Mouse (Mus musculus): ENCODE measurements at regions not wholly inside any gene's neighbourhood (a gene's known extent, or its start where the extent isn't known, plus 50 kb on each side); places are given as distances from the start of the nearest gene placed in this dataset.

DNA sequence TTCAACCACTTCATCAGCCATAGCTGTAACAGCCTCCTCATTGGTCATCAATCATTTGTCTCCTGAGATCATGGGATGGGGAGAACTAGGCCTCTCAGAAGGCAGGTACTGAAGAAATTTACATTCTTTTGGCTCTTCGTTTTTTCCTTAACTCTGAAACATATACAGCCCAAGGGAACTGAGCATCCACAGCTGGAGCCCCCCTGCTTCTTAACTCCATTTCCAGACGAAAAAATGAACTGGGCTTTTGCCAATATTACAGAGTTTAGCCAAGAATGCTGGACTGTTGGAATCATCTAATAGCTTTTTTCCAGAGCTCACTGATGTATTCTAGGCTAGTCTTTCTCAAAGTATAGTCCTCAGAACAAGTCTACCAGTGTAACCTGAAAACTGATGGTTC, 57.3 kb upstream of the Tmem164 start:
- 39% methylated on average over 2 of the region's 2 CpGs for WGBS
- no peaks in the 10 kb centered on the region for H3K9me3 ChIP-seq (ENCODE audit: low read length)

More for the DNA sequence above, 57.3 kb upstream of the Tmem164 start:
- H3K4me1 ChIP-seq (ENCODE audit: insufficient read depth, low read length) = no peaks in the 10 kb centered on the region
- no peaks in the 10 kb centered on the region; the same call in 1 of the 2 replicates for H3K27me3 ChIP-seq (ENCODE audit: insufficient read depth, low read length)
- no peak overlapping the region for H3K27ac ChIP-seq (ENCODE audit: low read depth, low read length)
- H3K9ac ChIP-seq (replicated peaks; ENCODE audit: low read length, poor library complexity, severe bottlenecking) = no peak overlapping the region
- DNase-seq (ENCODE audit: low spot score) (no peak), ATAC-seq (ENCODE audit: low FRiP score) (no peak)
- no peak overlapping the region for H3K4me2 ChIP-seq (ENCODE audit: low read depth, low read length, poor library complexity, severe bottlenecking)
- no peak overlapping the region for H3K4me3 ChIP-seq (ENCODE audit: low read depth, low read length)
- no peak for TF ChIP-seq CTCF (IDR thresholded peaks at IDR 0.05)
- H3K36me3 ChIP-seq (ENCODE audit: insufficient read depth, low read length) = no peaks in the 10 kb centered on the region
